Mouse (Mus musculus) midbrain, embryonic 15.5 days (tissue): Measurements from ENCODE around the gene Efhd2. TPM values are rescaled to one million over a fixed set of nuclear protein-coding genes. Genes with fewer than 3 reads are reported as not detected.

Experiments used
- ATAC-seq: fragments of 200-750 bp; cut with Nextera tagmentation; replicated peaks from 2 replicates; pipeline ENCODE4 v1.8.0; 2017; ENCODE audit warnings: moderate TSS enrichment
- H3K27ac ChIP-seq: fragments of 300-500 bp; sonication (generic); 2 replicates; pipeline ENCODE4 v1.5.1; 2015; ENCODE audit warnings: mild to moderate bottlenecking, inconsistent platforms
- H3K27me3 ChIP-seq: fragments of 300-500 bp; sonication (generic); replicated peaks from 2 replicates; pipeline ENCODE4 v1.6.1; 2015; ENCODE audit warnings: inconsistent platforms
- H3K36me3 ChIP-seq: fragments of 300-500 bp; sonication (generic); replicated peaks from 2 replicates; pipeline ENCODE4 v1.6.1; 2015; ENCODE audit warnings: inconsistent platforms
- H3K4me1 ChIP-seq: fragments of 300-500 bp; sonication (generic); 2 replicates; pipeline ENCODE4 v1.6.1; 2015; ENCODE audit warnings: inconsistent platforms
- H3K4me2 ChIP-seq: fragments of 300-500 bp; sonication (generic); 2 replicates; pipeline ENCODE4 v1.6.1; 2015; ENCODE audit warnings: inconsistent platforms, mild to moderate bottlenecking, moderate library complexity
- H3K4me3 ChIP-seq: fragments of 300-500 bp; sonication (generic); 2 replicates; pipeline ENCODE4 v1.5.1; 2015; ENCODE audit warnings: mild to moderate bottlenecking, inconsistent platforms
- H3K9ac ChIP-seq: fragments of 300-500 bp; sonication (generic); 2 replicates; pipeline ENCODE4 v1.6.1; 2015; ENCODE audit warnings: mild to moderate bottlenecking, inconsistent platforms
- H3K9me3 ChIP-seq: fragments of 300-500 bp; sonication (generic); 2 replicates; pipeline ENCODE4 v1.6.1; 2016; ENCODE audit warnings: inconsistent platforms
- WGBS: fragments of 180-500 bp; shearing (Covaris S2); methylation state at CpG from one replicate; pipeline ENCODE4 v1.1.7; 2015; ENCODE audit warnings: mixed read lengths; 5-methylcytosine and 5-hydroxymethylcytosine counted together
- polyA plus RNA-seq: library from polyadenylated mRNA; unstranded; fragments of >200 nt; fragmentation: Nextera tagmentation; extraction: Ambion mirVana; gene quantifications from 2 replicates; pipeline ENCODE4 v1.2.1, GENCODE M21; 2015

The Efhd2 gene
- polyA plus RNA-seq, 1 experiment from 2014 or later: 71.5 TPM

GRCm38 (mm10) chr4:141831361-141831760, 43.4 kb downstream of the Efhd2 start:
- Histone ChIP-seq H3K9me3 (no peaks in the 10 kb centered on the region), H3K27ac (no peak overlapping the region), H3K4me2 (no peak overlapping the region), H3K27me3 (no peaks in the 10 kb centered on the region), H3K4me1 (no peaks in the 10 kb centered on the region), H3K4me3 (no peak overlapping the region), H3K36me3 (no peaks in the 10 kb centered on the region), H3K9ac (no peak overlapping the region)
- WGBS: 81% methylated on average over 7 of the region's 7 CpGs
- ATAC-seq: no peak

- Histone ChIP-seq H3K4me1 (no peaks in the 10 kb centered on the region), H3K4me3 (no peak overlapping the region), H3K9me3 (no peaks in the 10 kb centered on the region), H3K27me3 (no peaks in the 10 kb centered on the region), H3K27ac (no peak overlapping the region), H3K4me2 (no peak overlapping the region), H3K9ac (no peak overlapping the region), H3K36me3 (no peaks in the 10 kb centered on the region)
- ATAC-seq: no peak
- WGBS: 43% methylated on average over 11 of the region's 11 CpGs
These were observed 44.3 kb downstream of the Efhd2 start for GRCm38 (mm10) chr4:141830381-141830780.

- Histone ChIP-seq H3K4me1 (no peaks in the 10 kb centered on the region), H3K9me3 (no peaks in the 10 kb centered on the region), H3K9ac (no peak overlapping the region), H3K36me3 (no peaks in the 10 kb centered on the region), H3K27ac (no peak overlapping the region), H3K4me3 (no peak overlapping the region), H3K4me2 (no peak overlapping the region), H3K27me3 (no peaks in the 10 kb centered on the region)
- WGBS: 86% methylated on average over 4 of the region's 4 CpGs
- ATAC-seq: no peak
These were observed 46.5 kb downstream of the Efhd2 start for GRCm38 (mm10) chr4:141828177-141828576.

GRCm38 (mm10) chr4:141827401-141827800, 47.3 kb downstream of the Efhd2 start:
- H3K27ac ChIP-seq: no peak overlapping the region
- H3K9ac ChIP-seq: no peak overlapping the region
- H3K27me3 ChIP-seq: no peaks in the 10 kb centered on the region
- 98% methylated on average over 2 of the region's 2 CpGs for WGBS
- H3K4me1 ChIP-seq: no peaks in the 10 kb centered on the region
- H3K4me3 ChIP-seq: no peak overlapping the region
- H3K4me2 ChIP-seq: no peak overlapping the region
- no peaks in the 10 kb centered on the region for H3K36me3 ChIP-seq
- no peak for ATAC-seq
- no peaks in the 10 kb centered on the region for H3K9me3 ChIP-seq

GRCm38 (mm10) chr4:141826060-141826459, 48.7 kb downstream of the Efhd2 start, which contains the start of gene Cela2a:
Gene Cela2a, minus strand, starts transcription at chr4:141826160.
- ATAC-seq: no peak
- H3K4me2 ChIP-seq: no peak within 1 kb of the TSS
- no peaks in the 10 kb centered on the region for H3K4me1 ChIP-seq
- WGBS: 59% methylated on average over 5 of the region's 5 CpGs
- H3K9ac ChIP-seq: no peak within 1 kb of the TSS
- no peaks in the 10 kb centered on the region for H3K27me3 ChIP-seq
- H3K27ac ChIP-seq: no peak within 1 kb of the TSS
- H3K4me3 ChIP-seq: no peak within 1 kb of the TSS
- H3K36me3 ChIP-seq: no peaks in the 10 kb centered on the region
- no peaks in the 10 kb centered on the region for H3K9me3 ChIP-seq

- no peak for ATAC-seq
- Histone ChIP-seq H3K4me1 (no peaks in the 10 kb centered on the region), H3K9ac (no peak overlapping the region), H3K4me3 (no peak overlapping the region), H3K36me3 (no peaks in the 10 kb centered on the region), H3K27ac (no peak overlapping the region), H3K27me3 (no peaks in the 10 kb centered on the region), H3K9me3 (no peaks in the 10 kb centered on the region), H3K4me2 (no peak overlapping the region)
- WGBS: 64% methylated on average over 3 of the region's 3 CpGs
These were observed 51.7 kb downstream of the Efhd2 start for GRCm38 (mm10) chr4:141822979-141823378.

- no peak overlapping the region for H3K27ac ChIP-seq
- WGBS: 80% methylated on average over 10 of the region's 10 CpGs
- no peak overlapping the region for H3K4me2 ChIP-seq
These were observed 52.6 kb downstream of the Efhd2 start for GRCm38 (mm10) chr4:141822089-141822488.

GRCm38 (mm10) chr4:141821178-141821577, 53.5 kb downstream of the Efhd2 start:
- Histone ChIP-seq H3K4me1 (no peaks in the 10 kb centered on the region), H3K27ac (no peak overlapping the region), H3K4me2 (no peak overlapping the region), H3K4me3 (no peak overlapping the region), H3K9me3 (no peaks in the 10 kb centered on the region), H3K9ac (no peak overlapping the region), H3K27me3 (no peaks in the 10 kb centered on the region), H3K36me3 (no peaks in the 10 kb centered on the region)
- 81% methylated on average over 3 of the region's 3 CpGs for WGBS
- ATAC-seq: no peak

More at GRCm38 (mm10) chr4:141822089-141822488, 52.6 kb downstream of the Efhd2 start:
- Histone ChIP-seq H3K9me3 (no peaks in the 10 kb centered on the region), H3K9ac (no peak overlapping the region), H3K4me1 (no peaks in the 10 kb centered on the region), H3K36me3 (no peaks in the 10 kb centered on the region), H3K27me3 (no peaks in the 10 kb centered on the region), H3K4me3 (no peak overlapping the region)
- ATAC-seq: no peak

GRCm38 (mm10) chr4:141819316-141819715, 55.4 kb downstream of the Efhd2 start:
- H3K9me3 ChIP-seq: no peaks in the 10 kb centered on the region
- no peak for ATAC-seq
- WGBS: 94% methylated on average over 7 of the region's 7 CpGs
- H3K9ac ChIP-seq: no peak overlapping the region
- H3K36me3 ChIP-seq: no peaks in the 10 kb centered on the region; the same call in 1 of the 2 replicates
- no peaks in the 10 kb centered on the region for H3K27me3 ChIP-seq
- H3K27ac ChIP-seq: no peak overlapping the region
- H3K4me1 ChIP-seq: no peaks in the 10 kb centered on the region
- no peak overlapping the region for H3K4me2 ChIP-seq
- H3K4me3 ChIP-seq: no peak overlapping the region

- WGBS: 88% methylated on average over 13 of the region's 13 CpGs
- H3K4me1 ChIP-seq: no peaks in the 10 kb centered on the region
- no peak for ATAC-seq
These were observed 55.9 kb downstream of the Efhd2 start for GRCm38 (mm10) chr4:141818861-141819260.

GRCm38 (mm10) chr4:141817706-141818105, 57.0 kb downstream of the Efhd2 start:
- no peak for ATAC-seq
- Histone ChIP-seq H3K27ac (no peak overlapping the region), H3K9ac (no peak overlapping the region), H3K4me1 (no peaks in the 10 kb centered on the region), H3K4me3 (no peak overlapping the region), H3K9me3 (no peaks in the 10 kb centered on the region), H3K36me3 (peaks cover 5% of the 10 kb centered on the region; the same call in 1 of the 2 replicates), H3K27me3 (no peaks in the 10 kb centered on the region), H3K4me2 (no peak overlapping the region)
- 50% methylated on average over 10 of the region's 10 CpGs for WGBS

More at GRCm38 (mm10) chr4:141818861-141819260, 55.9 kb downstream of the Efhd2 start:
- no peak overlapping the region for H3K4me3 ChIP-seq
- no peaks in the 10 kb centered on the region for H3K27me3 ChIP-seq
- H3K9ac ChIP-seq: no peak overlapping the region
- no peaks in the 10 kb centered on the region for H3K9me3 ChIP-seq
- H3K36me3 ChIP-seq: peaks cover 2% of the 10 kb centered on the region; the same call in 1 of the 2 replicates
- H3K27ac ChIP-seq: no peak overlapping the region
- H3K4me2 ChIP-seq: no peak overlapping the region

- H3K9ac ChIP-seq: no peak overlapping the region
- no peak for ATAC-seq
- 58% methylated on average over 14 of the region's 14 CpGs for WGBS
- no peak overlapping the region for H3K4me3 ChIP-seq
- no peak overlapping the region for H3K4me2 ChIP-seq
- H3K27me3 ChIP-seq: no peaks in the 10 kb centered on the region
- H3K36me3 ChIP-seq: peaks cover 8% of the 10 kb centered on the region
- H3K27ac ChIP-seq: no peak overlapping the region
- no peaks in the 10 kb centered on the region for H3K4me1 ChIP-seq
- no peaks in the 10 kb centered on the region for H3K9me3 ChIP-seq
These were observed 57.7 kb downstream of the Efhd2 start for GRCm38 (mm10) chr4:141816776-141817655.

- peak overlapping the region; percentile 47; the same call in 1 of the 2 replicates for H3K27ac ChIP-seq
- no peak overlapping the region for H3K9ac ChIP-seq
- H3K36me3 ChIP-seq: peaks cover 16% of the 10 kb centered on the region
- H3K4me2 ChIP-seq: no peak overlapping the region
- H3K27me3 ChIP-seq: no peaks in the 10 kb centered on the region
- no peaks in the 10 kb centered on the region for H3K9me3 ChIP-seq
- no peak for ATAC-seq
- H3K4me3 ChIP-seq: no peak overlapping the region
- H3K4me1 ChIP-seq: no peaks in the 10 kb centered on the region
- WGBS: 76% methylated on average over 7 of the region's 7 CpGs
These were observed 58.5 kb downstream of the Efhd2 start for GRCm38 (mm10) chr4:141816267-141816666.
